Mouse (Mus musculus) forebrain, postnatal 0 days (tissue): Measurements from ENCODE around the gene Gm8897. TPM values are rescaled to one million over a fixed set of nuclear protein-coding genes. Genes with fewer than 3 reads are reported as not detected.
"Not testable (repeated sequence)": the region's sequence is repeated elsewhere in the genome, so short reads cannot be mapped to it uniquely, and the experiment has no call there.

Experiments used
- ATAC-seq: fragments of 200-750 bp; cut with Nextera tagmentation; 2 replicates; pipeline ENCODE4 v1.8.0; 2017; ENCODE audit warnings: mild to moderate bottlenecking, moderate library complexity
- DNase-seq: peaks from one replicate; pipeline ENCODE4 v3.0.0-alpha.2; 2015
- H3K27ac ChIP-seq: fragments of 300-500 bp; sonication (generic); 2 replicates; pipeline ENCODE4 v1.5.1; 2014; ENCODE audit warnings: low read depth, mild to moderate bottlenecking, antibody characterized with exemption, low read length, moderate library complexity, mixed read lengths
- H3K27me3 ChIP-seq: fragments of 300-500 bp; sonication (generic); 2 replicates; pipeline ENCODE4 v1.6.1; 2014; ENCODE audit warnings: mild to moderate bottlenecking, low read length, mixed read lengths; ENCODE audit not compliant: insufficient read depth
- H3K36me3 ChIP-seq: fragments of 300-500 bp; sonication (generic); 2 replicates; pipeline ENCODE4 v1.6.1; 2014; ENCODE audit warnings: mild to moderate bottlenecking, moderate library complexity; ENCODE audit not compliant: insufficient read depth
- H3K4me1 ChIP-seq: fragments of 300-500 bp; sonication (generic); 2 replicates; pipeline ENCODE4 v1.6.1; 2014; ENCODE audit warnings: antibody characterized with exemption; ENCODE audit not compliant: insufficient read depth
- H3K4me2 ChIP-seq: fragments of 300-500 bp; sonication (generic); 2 replicates; pipeline ENCODE4 v1.6.1; 2014; ENCODE audit warnings: low read depth, mild to moderate bottlenecking, moderate library complexity
- H3K4me3 ChIP-seq: fragments of 300-500 bp; sonication (generic); 2 replicates; pipeline ENCODE4 v1.5.1; 2014; ENCODE audit warnings: low read depth, low read length, mixed read lengths
- H3K9ac ChIP-seq: fragments of 300-500 bp; sonication (generic); 2 replicates; pipeline ENCODE4 v1.6.1; 2014; ENCODE audit warnings: mild to moderate bottlenecking
- H3K9me3 ChIP-seq: fragments of 300-500 bp; sonication (generic); 2 replicates; pipeline ENCODE4 v1.6.1; 2016; ENCODE audit warnings: low read length
- WGBS: fragments of 180-500 bp; shearing (Covaris S2); extraction: QIAGEN DNeasy Blood & Tissue Kit; methylation state at CpG from one replicate; pipeline ENCODE4 v1.1.7; 2014; 5-methylcytosine and 5-hydroxymethylcytosine counted together
- polyA plus RNA-seq: library from polyadenylated mRNA; unstranded; fragments of >200 nt; fragmentation: Nextera tagmentation; extraction: Ambion mirVana; gene quantifications from 2 replicates; pipeline ENCODE4 v1.2.1, GENCODE M21; 2015
- total RNA-seq: library from RNA; depleted of rRNA; stranded (reverse); fragments of >200 nt; gene quantifications from 2 replicates; pipeline ENCODE4 v1.2.3, GENCODE M21; 2014; rRNA removed

The Gm8897 gene
- total RNA-seq (not detected in 2 replicates), polyA plus RNA-seq (not detected in 2 replicates)

- not testable (repeated sequence) for H3K9me3 ChIP-seq, ATAC-seq, DNase-seq, H3K4me2 ChIP-seq, H3K27me3 ChIP-seq, H3K27ac ChIP-seq, H3K4me1 ChIP-seq, H3K36me3 ChIP-seq, H3K9ac ChIP-seq, H3K4me3 ChIP-seq
- 44% methylated on average over 2 of the region's 2 CpGs for WGBS
These were observed at the start of gene Gm8897 for GRCm38 (mm10) chr5:11416118-11416517. Gene Gm8897 (plus strand): TSS chr5:11416418.

DNA sequence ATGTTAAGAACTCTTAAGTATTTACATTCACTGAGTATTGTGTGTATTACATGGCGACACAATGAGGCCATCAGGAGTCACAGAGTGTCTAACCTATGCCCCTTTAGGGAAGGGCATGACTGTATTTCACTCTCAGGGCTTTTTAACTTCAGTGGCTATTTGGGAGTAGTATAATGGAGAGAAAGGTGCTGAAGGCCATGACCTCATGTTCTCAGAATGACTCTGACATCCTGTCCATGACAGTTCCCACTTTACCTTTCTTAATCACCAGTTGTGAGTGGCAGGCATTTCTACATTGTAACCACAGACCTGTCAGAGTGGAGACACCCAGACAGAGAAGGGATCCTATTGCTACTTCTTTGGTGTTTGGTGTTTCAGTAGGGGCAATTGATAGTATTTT is 473 bp downstream of the Gm8897 start:
- H3K4me1 ChIP-seq, ATAC-seq, DNase-seq, H3K9ac ChIP-seq, H3K27me3 ChIP-seq, H3K4me2 ChIP-seq, H3K36me3 ChIP-seq, H3K9me3 ChIP-seq, H3K4me3 ChIP-seq, H3K27ac ChIP-seq: not testable (repeated sequence)
- 83% methylated on average over 1 of the region's 1 CpGs for WGBS

Other genes with a start within 250 kb of the Gm8897 start
- gene Gm5861, start 233.3 kb upstream of the Gm8897 start, total RNA-seq, result not detected in 2 replicates
- not detected in 2 replicates for gene Gm5861, start 233.3 kb upstream of the Gm8897 start, polyA plus RNA-seq
- gene Gm8890, start 160.4 kb upstream of the Gm8897 start, total RNA-seq, result not detected in 2 replicates
- not detected in 2 replicates for gene Gm8890, start 160.4 kb upstream of the Gm8897 start, polyA plus RNA-seq
- not detected in 2 replicates for gene Speer1, start 74.9 kb upstream of the Gm8897 start, total RNA-seq
- gene Speer1, start 74.9 kb upstream of the Gm8897 start, polyA plus RNA-seq, result not detected in 2 replicates
- gene Gm8906, start 86.3 kb downstream of the Gm8897 start, total RNA-seq, result not detected in 2 replicates
- gene Gm8906, start 86.3 kb downstream of the Gm8897 start, polyA plus RNA-seq, result not detected in 2 replicates
- gene Gm6460, start 178.5 kb downstream of the Gm8897 start, total RNA-seq, result not detected in 2 replicates
- not detected in 2 replicates for gene Gm6460, start 178.5 kb downstream of the Gm8897 start, polyA plus RNA-seq